Mouse (Mus musculus): Measurements from ENCODE around the gene Hnrnpu. TPM values are rescaled to one million over a fixed set of nuclear protein-coding genes. Genes with fewer than 3 reads are reported as not detected.

The Hnrnpu gene
- total RNA-seq, 2 experiments from 2014 or later: 431 to 439 TPM

DNA sequence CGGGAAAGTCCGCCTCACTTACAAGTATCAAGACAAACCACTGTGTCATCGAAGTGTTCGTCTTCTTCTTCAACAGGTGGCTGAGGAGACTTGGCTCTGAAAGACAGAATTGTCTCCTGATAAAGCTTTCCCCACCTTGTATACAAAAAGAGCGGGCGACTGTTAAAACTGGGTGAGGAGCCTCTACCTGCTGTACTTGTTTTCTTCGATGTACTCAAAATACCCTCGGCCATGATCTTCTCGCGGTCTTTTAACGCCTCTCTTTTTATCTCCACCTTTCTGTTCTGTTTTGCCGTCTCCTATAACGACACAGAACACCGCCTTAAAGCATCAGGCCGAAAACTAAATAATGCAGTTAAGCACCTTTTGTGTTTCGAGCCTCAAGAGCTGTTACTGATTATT is 1.7 kb downstream of the Hnrnpu start:
- no peak for DNase-seq (ENCODE audit: low spot score in 2 of 2)
- peak overlapping the region; percentile 100 for H3K27ac ChIP-seq
- TF ChIP-seq CTCF (conservative IDR thresholded peaks at IDR 0.05): no peak
- peak overlapping the region; percentile 97 for H3K4me3 ChIP-seq

GRCm38 (mm10) chr1:178329946-178330345 is 7.7 kb downstream of the Hnrnpu start:
- no peak for DNase-seq (ENCODE audit: low spot score in 2 of 2)
- no peak overlapping the region for H3K4me3 ChIP-seq
- no peak for TF ChIP-seq CTCF (conservative IDR thresholded peaks at IDR 0.05)
- H3K27ac ChIP-seq: no peak overlapping the region

DNA sequence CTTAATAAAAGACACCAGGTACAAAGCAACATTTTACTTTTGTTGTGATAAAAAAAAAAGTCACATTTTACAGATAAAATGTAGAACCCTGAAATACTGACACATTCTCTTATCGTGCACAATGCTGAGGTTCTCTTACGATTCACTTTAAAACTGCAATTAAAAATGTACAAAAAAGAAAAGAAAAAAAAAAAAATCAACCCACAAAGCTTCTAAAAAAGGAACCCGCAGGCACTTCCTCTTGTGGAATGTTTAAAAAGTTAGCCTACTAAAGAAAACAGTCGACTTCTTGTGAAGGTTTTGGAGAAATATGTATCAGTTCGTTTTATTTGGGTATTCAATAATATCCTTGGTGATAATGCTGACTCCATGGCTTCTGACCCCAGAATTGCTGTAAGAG is 8.6 kb downstream of the Hnrnpu start:
- DNase-seq (ENCODE audit: low spot score in 2 of 2): no peak

DNA sequence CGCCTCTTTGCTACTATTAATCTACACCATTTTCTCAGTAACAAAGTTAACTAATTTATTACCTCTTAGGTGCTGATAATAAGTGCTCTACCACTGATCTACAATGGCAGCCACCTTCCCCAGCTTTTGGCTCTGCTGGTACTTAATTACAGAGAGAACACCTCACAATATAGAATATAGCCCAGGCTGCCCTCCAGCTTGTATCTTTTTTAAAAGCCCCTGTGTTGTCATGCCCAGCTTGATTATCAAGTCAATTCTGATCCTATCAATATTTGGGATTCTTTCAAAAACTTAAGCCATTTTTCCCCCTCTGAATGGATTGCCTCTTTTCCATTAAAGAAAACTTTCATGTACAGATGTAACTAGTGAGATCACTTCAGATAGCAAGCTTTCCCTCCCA is 10.6 kb downstream of the Hnrnpu start:
- no peak for DNase-seq (ENCODE audit: low spot score in 2 of 2)
- H3K27ac ChIP-seq: no peak overlapping the region
- TF ChIP-seq CTCF (conservative IDR thresholded peaks at IDR 0.05): no peak
- no peak overlapping the region for H3K4me3 ChIP-seq

More for the DNA sequence above, 8.6 kb downstream of the Hnrnpu start:
- no peak for TF ChIP-seq CTCF (conservative IDR thresholded peaks at IDR 0.05)
- Histone ChIP-seq H3K4me3 (no peak overlapping the region), H3K27ac (no peak overlapping the region)

- H3K27ac ChIP-seq: no peak overlapping the region
- no peak for DNase-seq (ENCODE audit: low spot score in 2 of 2)
- TF ChIP-seq CTCF (conservative IDR thresholded peaks at IDR 0.05): no peak
- no peak overlapping the region for H3K4me3 ChIP-seq
Measured at GRCm38 (mm10) chr1:178326357-178326756, 11.2 kb downstream of the Hnrnpu start.

GRCm38 (mm10) chr1:178324568-178324967 is 13.0 kb downstream of the Hnrnpu start:
- Histone ChIP-seq H3K4me3 (no peak overlapping the region), H3K27ac (no peak overlapping the region)
- TF ChIP-seq CTCF (conservative IDR thresholded peaks at IDR 0.05): no peak
- no peak for DNase-seq (ENCODE audit: low spot score in 2 of 2)

DNA sequence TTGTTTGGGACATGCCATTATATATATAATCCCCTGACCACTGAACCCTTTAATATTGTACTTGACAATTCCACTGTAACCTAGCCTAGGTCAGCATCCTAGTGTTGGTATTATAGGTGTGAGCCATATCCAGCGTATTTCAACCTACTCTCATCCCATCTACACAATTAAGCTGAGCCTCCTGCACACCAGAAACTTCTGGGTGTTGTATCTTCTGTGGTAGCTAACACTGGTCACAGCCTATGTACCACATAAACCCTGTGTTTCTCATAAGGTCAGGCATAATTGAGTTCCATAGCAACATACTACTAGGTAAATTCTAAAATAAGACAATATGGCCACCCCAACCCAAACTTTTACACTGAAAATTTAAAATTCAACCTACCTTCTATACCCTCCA is 14.4 kb downstream of the Hnrnpu start:
- Histone ChIP-seq H3K27ac (no peak overlapping the region), H3K4me3 (no peak overlapping the region)
- TF ChIP-seq CTCF (conservative IDR thresholded peaks at IDR 0.05): no peak
- DNase-seq (ENCODE audit: low spot score in 2 of 2): no peak

DNA sequence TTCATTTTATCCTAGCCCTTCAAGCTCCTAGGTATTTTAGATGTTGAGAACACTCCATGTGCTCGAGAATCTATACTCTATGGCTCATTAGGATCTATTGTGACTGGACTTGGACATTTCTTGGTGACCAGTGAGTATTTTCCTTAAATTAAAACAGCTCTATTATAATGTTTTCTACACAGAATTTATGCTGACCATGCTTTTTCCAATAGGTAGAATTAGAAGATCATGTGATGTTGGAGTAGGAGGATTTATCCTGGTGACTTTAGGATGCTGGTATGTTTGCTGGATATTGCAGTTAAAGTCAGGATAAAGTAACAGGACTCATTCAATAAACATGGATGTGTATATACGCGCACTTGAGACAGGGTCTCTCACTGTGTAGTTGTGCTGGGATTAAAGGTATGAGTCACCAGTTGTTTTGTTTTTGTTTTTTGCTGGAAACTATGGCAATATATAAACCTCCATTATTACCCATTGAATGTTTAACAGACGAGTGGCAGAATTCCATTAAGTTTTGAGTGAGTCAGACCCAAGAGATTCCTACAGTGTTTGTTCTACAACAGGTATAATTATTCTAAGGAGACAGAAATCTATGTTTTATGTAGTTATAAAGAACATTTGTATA is 15.8 kb downstream of the Hnrnpu start:
- no peak overlapping the region; the same call in 1 of the 2 replicates for H3K27ac ChIP-seq
- DNase-seq (ENCODE audit: low spot score in 2 of 2): no peak
- TF ChIP-seq CTCF (conservative IDR thresholded peaks at IDR 0.05): no peak
- peak overlapping the region; percentile 7; the same call in 1 of the 2 replicates for H3K4me3 ChIP-seq

- Histone ChIP-seq H3K4me3 (peak overlapping the region; percentile 77), H3K27ac (peak overlapping the region; percentile 100)
- no peak for TF ChIP-seq CTCF (conservative IDR thresholded peaks at IDR 0.05)
- no peak for DNase-seq (ENCODE audit: low spot score in 2 of 2)
Measured at GRCm38 (mm10) chr1:178320723-178321590, 16.6 kb downstream of the Hnrnpu start.

GRCm38 (mm10) chr1:178320038-178320722 is 17.4 kb downstream of the Hnrnpu start:
- no peak for TF ChIP-seq CTCF (conservative IDR thresholded peaks at IDR 0.05)
- DNase-seq (ENCODE audit: low spot score in 2 of 2): no peak
- Histone ChIP-seq H3K4me3 (peak overlapping the region; percentile 77), H3K27ac (peak overlapping the region; percentile 100)

DNA sequence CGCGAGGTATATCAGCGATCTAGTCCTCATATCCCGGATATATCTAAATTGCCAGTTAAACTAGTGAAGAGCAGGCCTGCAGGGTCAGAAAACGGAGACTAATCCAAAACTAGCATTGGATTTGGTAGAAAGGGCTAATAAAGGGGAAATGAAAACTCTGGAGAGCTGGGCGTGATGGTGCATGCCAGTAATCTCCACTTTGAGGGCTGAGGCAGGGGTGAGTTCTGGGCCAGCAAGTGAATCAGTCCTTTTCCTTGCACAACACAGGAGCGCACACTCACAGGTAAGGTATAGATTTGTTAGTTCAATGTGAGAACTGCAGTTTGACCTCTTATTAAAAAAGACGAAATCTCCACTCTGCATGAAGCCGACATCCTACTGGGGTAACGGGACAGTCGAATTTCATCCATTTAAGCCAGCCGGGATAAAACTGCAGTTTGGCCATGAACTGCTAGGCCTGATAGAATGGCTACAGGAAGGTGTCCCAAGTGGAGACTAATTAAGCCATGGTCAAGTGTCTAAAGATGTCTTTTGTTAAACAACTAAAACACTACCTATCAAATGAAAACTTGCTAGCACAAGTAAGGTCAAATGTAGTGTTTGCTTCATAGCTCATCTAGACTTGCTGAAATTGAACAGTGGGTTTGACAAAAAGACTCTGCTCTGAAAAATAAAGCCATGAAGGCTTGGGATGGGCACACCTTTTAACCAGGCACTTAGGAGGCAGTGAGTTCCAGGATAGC is 18.1 kb downstream of the Hnrnpu start:
- Histone ChIP-seq H3K27ac (peak overlapping the region; percentile 100), H3K4me3 (peak overlapping the region; percentile 77)
- peak in 1 of 2 experiments; percentile 35 for DNase-seq (ENCODE audit: low spot score in 2 of 2)
- TF ChIP-seq CTCF (conservative IDR thresholded peaks at IDR 0.05): no peak

DNA sequence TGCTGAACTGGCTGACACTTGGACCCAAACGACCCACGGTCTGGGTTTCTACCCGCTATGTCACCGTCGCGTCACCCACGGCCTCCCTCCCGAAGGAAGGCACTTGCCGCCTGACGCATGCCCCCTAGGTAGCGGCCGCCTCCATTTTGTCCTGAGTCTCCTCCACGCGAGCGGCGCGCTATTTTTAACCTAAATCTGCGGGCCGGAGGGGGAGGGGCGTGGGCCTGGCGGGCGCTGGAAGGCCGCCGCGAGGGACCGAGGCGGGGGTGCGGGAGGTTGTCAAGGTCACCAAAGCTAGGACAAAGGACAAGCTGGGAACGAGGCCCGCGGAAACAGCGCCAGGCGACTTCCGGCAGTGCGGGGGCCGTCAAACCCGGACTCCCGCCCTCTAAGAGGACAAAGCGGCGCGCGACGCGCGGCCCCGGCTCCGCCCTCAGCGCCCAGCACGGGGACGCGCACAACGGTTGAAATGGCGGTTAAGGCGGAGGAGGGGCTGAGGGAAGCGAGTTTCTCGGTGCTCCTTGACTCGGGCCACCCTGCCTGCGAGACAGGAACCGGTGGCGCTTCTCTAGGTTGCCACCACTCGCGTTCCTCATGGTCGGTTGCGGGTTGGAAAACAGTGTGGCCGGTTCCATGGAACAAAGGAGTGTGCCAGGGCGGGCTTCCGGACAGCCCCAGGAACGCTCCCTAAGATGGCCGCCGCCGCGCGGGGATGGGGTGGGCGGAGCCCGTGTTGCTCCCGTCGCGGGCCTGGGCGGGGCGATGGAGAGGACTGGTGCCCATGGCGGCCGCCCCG is 19.0 kb downstream of the Hnrnpu start, which contains the start of gene Cox20:
Cox20 (plus strand) TSS at position 742 of the 796 bp plus-strand sequence.
- TF ChIP-seq CTCF (conservative IDR thresholded peaks at IDR 0.05): 0 out of 2 replicates have a peak, but pooled peaks have one; percentile 4
- Histone ChIP-seq H3K27ac (peak within 1 kb of the TSS; percentile 100), H3K4me3 (peak within 1 kb of the TSS; percentile 77)
- DNase-seq (ENCODE audit: low spot score in 2 of 2): peak; percentile 93 to 95

All from layer of hippocampus, adult 2 months (tissue).